Mouse (Mus musculus): ENCODE results near the gene Prcc. TPM values are rescaled to one million over a fixed set of nuclear protein-coding genes. Genes with fewer than 3 reads are reported as not detected.

Gene Prcc
- polyA plus RNA-seq (2014; fragmentation: Nextera tagmentation; extraction: Ambion mirVana), result 12.9 and 14.1 TPM in 2 replicates

DNA sequence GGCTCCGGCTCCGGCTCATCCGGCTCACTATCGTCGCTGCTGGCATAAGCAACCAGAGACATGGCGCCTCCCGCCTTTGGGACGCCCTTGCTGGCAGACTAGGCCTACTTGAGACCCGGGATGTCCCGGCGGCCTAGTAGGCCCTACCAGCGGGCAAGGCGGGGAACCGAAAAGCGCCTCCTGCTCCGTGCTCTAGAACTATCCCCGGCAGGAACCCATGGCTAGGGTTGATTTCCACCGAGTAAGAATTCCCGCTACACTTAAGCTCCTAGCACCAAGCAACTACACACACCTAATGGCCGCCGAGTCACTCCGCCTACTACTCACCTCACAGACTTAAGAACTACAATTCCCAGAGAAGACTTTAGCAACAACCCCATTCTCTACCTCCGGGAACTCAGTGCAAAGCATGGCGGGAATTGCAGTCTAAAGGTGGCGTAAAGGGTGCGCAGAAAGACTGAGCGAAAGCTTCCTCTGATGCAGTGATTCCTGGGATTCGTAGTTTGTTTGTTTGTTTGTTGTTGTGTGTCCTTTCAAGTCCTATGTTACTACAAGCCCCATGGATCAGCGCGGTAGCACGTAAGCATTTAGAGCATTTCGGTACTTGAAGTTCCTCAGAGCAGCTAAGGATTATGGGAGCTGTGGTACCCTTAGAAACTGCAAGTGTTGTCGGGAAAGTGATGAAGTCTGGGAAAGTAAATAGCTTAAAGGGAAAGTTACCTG, at the start of gene Prcc:
Prcc (minus strand) TSS at position 328 of the 723 bp plus-strand sequence.
- H3K27me3 ChIP-seq (ENCODE audit: control insufficient read depth, insufficient read depth, low read length), result no peaks in the 10 kb centered on the region
- H3K27ac ChIP-seq (ENCODE audit: low read length), result peak within 1 kb of the TSS; percentile 91
- H3K4me2 ChIP-seq (replicated peaks; ENCODE audit: low read depth, low read length), result peak within 1 kb of the TSS; percentile 94
- peak within 1 kb of the TSS; percentile 95 for H3K9ac ChIP-seq (replicated peaks; ENCODE audit: low read depth, low read length)
- H3K4me3 ChIP-seq (ENCODE audit: low read depth, low read length), result peak within 1 kb of the TSS; percentile 100
- no peaks in the 10 kb centered on the region for H3K9me3 ChIP-seq (ENCODE audit: control insufficient read depth, low read depth, low read length)
- H3K36me3 ChIP-seq (ENCODE audit: control insufficient read depth, insufficient read depth, low read length), result no peaks in the 10 kb centered on the region; the same call in 1 of the 2 replicates
- under 1% methylated on average over 33 of the region's 33 CpGs for WGBS
- H3K4me1 ChIP-seq (ENCODE audit: control insufficient read depth, insufficient read depth, low read length), result peaks cover 15% of the 10 kb centered on the region
- peak; percentile 97 for ATAC-seq (ENCODE audit: insufficient number of reproducible peaks, insufficient read depth, low FRiP score, low read depth)

DNA sequence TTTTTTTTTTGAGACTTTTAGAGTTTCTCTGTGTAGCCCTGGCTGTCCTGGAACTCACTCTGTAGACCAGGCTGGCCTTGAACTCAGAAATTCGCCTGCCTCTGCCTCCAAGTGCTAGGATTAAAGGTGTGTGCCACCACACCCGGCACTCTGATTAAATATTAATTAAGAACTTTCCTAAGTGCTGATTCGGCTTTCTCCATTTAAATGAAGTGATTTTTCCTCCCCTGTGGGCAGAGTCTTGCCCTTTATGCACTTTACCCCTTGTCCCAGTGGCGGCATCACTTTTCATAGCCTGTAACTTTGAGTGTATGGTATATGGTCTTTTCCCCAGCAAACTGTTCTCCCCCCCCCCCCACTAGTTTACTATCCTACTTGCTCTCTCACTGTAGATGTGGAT, 49.8 kb upstream of the Prcc start:
- Histone ChIP-seq H3K9me3 (ENCODE audit: control insufficient read depth, low read depth, low read length) (no peaks in the 10 kb centered on the region), H3K27ac (ENCODE audit: low read length) (no peak overlapping the region), H3K4me2 (replicated peaks; ENCODE audit: low read depth, low read length) (no peak overlapping the region), H3K4me3 (ENCODE audit: low read depth, low read length) (no peak overlapping the region), H3K36me3 (ENCODE audit: control insufficient read depth, insufficient read depth, low read length) (peaks cover 59% of the 10 kb centered on the region), H3K9ac (replicated peaks; ENCODE audit: low read depth, low read length) (no peak overlapping the region), H3K4me1 (ENCODE audit: control insufficient read depth, insufficient read depth, low read length) (peaks cover 15% of the 10 kb centered on the region), H3K27me3 (ENCODE audit: control insufficient read depth, insufficient read depth, low read length) (no peaks in the 10 kb centered on the region)
- ATAC-seq (ENCODE audit: insufficient number of reproducible peaks, insufficient read depth, low FRiP score, low read depth), result no peak
- WGBS, result 78% methylated on average over 4 of the region's 4 CpGs

DNA sequence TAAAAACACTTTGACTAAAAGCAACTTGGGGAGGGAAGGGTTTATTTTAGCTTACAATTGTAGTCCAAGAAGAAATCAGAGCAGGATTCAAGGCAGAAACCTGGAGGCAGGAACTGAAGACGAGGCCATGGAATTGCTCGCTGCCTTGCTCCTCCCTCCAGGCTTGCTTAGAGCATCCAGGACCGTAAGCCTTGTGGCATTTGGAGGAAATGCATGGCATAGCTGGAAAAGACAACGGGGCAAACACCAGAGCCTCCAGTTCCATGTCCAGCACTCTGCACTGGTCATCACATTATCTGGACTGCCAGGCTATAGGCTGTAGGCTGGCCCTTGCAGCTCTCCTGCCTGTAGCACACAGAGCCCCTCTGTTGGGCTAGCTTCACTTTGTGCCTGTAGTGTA, 49.1 kb upstream of the Prcc start:
- Histone ChIP-seq H3K36me3 (ENCODE audit: control insufficient read depth, insufficient read depth, low read length) (peaks cover 52% of the 10 kb centered on the region), H3K27ac (ENCODE audit: low read length) (no peak overlapping the region), H3K4me1 (ENCODE audit: control insufficient read depth, insufficient read depth, low read length) (peaks cover 15% of the 10 kb centered on the region), H3K9ac (replicated peaks; ENCODE audit: low read depth, low read length) (no peak overlapping the region), H3K9me3 (ENCODE audit: control insufficient read depth, low read depth, low read length) (no peaks in the 10 kb centered on the region), H3K27me3 (ENCODE audit: control insufficient read depth, insufficient read depth, low read length) (no peaks in the 10 kb centered on the region), H3K4me2 (replicated peaks; ENCODE audit: low read depth, low read length) (no peak overlapping the region), H3K4me3 (ENCODE audit: low read depth, low read length) (no peak overlapping the region)
- WGBS, result 62% methylated on average over 4 of the region's 4 CpGs
- no peak for ATAC-seq (ENCODE audit: insufficient number of reproducible peaks, insufficient read depth, low FRiP score, low read depth)

DNA sequence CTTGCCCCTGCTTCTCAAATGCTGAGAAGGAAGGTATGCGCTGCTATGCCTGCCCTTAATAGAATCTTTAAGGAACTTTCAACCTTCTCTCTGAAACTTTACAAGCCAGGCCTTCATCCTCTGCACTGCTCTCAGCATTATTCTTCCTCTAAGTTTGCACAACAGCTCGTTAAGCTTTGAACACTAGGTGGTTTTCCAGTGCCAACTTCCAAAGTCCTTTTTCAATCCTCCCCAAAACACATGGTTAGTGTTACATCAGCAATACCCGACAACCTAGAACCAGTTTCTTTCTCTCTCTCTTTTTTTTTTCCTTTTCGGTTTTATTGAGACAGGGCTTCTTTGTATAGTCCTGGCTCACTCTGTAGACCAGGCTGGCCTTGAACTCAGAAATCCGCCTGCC, 48.6 kb upstream of the Prcc start:
- WGBS, result 87% methylated on average over 5 of the region's 5 CpGs
- Histone ChIP-seq H3K27me3 (ENCODE audit: control insufficient read depth, insufficient read depth, low read length) (no peaks in the 10 kb centered on the region), H3K9ac (replicated peaks; ENCODE audit: low read depth, low read length) (no peak overlapping the region), H3K9me3 (ENCODE audit: control insufficient read depth, low read depth, low read length) (no peaks in the 10 kb centered on the region), H3K4me3 (ENCODE audit: low read depth, low read length) (no peak overlapping the region), H3K4me1 (ENCODE audit: control insufficient read depth, insufficient read depth, low read length) (peaks cover 19% of the 10 kb centered on the region), H3K4me2 (replicated peaks; ENCODE audit: low read depth, low read length) (no peak overlapping the region), H3K36me3 (ENCODE audit: control insufficient read depth, insufficient read depth, low read length) (peaks cover 47% of the 10 kb centered on the region), H3K27ac (ENCODE audit: low read length) (no peak overlapping the region)
- no peak for ATAC-seq (ENCODE audit: insufficient number of reproducible peaks, insufficient read depth, low FRiP score, low read depth)

DNA sequence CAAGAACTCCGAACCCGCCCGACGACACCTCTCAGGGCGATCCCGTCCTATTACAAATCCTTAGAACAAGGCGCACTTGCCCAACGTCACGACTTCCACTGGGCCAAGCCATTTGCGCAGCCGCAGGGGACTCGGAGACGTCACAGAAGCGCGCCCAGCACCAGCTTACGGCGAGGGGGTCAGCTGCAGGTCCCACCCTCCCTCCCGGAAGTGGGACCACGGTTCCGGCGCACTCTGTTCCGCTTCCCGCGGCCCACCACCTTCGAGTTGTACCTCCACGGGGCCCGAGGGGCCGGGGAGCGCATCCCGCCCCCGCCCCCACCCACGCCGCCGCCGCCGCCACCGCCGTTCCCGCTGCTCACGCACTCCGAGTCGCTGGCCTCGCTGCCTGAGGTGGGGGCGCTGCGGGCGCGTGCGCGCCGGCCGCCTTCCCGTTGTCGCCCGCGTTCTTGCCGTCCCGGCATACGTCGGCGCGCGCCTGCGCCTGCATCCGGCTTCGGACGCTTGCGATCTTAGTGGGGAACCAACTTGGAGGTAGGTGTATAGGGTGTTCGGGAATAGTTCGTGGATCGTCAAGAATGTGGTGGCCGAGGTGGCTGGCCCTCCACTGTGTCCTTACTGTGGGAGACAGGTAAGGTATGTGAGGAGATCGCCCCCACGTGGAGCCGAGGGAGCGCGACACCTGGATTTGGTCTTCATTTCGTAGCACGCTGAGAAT, 44.8 kb upstream of the Prcc start, which contains the start of the genes Isg20l2 and Rrnad1:
Isg20l2 (plus strand) TSS at position 237 of the 718 bp plus-strand sequence.
Rrnad1 (minus strand) TSS at position 640 of the 718 bp plus-strand sequence.
- peak within 1 kb of the TSS; percentile 62 for H3K4me2 ChIP-seq (replicated peaks; ENCODE audit: low read depth, low read length)
- H3K9ac ChIP-seq (replicated peaks; ENCODE audit: low read depth, low read length), result peak within 1 kb of the TSS; percentile 83
- ATAC-seq (ENCODE audit: insufficient number of reproducible peaks, insufficient read depth, low FRiP score, low read depth), result peak; percentile 97
- H3K4me1 ChIP-seq (ENCODE audit: control insufficient read depth, insufficient read depth, low read length), result peaks cover 19% of the 10 kb centered on the region
- H3K9me3 ChIP-seq (ENCODE audit: control insufficient read depth, low read depth, low read length), result no peaks in the 10 kb centered on the region
- peak within 1 kb of the TSS; percentile 82 for H3K27ac ChIP-seq (ENCODE audit: low read length)
- no peaks in the 10 kb centered on the region for H3K27me3 ChIP-seq (ENCODE audit: control insufficient read depth, insufficient read depth, low read length)
- 2% methylated on average over 63 of the region's 78 CpGs for WGBS
- H3K4me3 ChIP-seq (ENCODE audit: low read depth, low read length), result peak within 1 kb of the TSS; percentile 59
- peaks cover 39% of the 10 kb centered on the region for H3K36me3 ChIP-seq (ENCODE audit: control insufficient read depth, insufficient read depth, low read length)

DNA sequence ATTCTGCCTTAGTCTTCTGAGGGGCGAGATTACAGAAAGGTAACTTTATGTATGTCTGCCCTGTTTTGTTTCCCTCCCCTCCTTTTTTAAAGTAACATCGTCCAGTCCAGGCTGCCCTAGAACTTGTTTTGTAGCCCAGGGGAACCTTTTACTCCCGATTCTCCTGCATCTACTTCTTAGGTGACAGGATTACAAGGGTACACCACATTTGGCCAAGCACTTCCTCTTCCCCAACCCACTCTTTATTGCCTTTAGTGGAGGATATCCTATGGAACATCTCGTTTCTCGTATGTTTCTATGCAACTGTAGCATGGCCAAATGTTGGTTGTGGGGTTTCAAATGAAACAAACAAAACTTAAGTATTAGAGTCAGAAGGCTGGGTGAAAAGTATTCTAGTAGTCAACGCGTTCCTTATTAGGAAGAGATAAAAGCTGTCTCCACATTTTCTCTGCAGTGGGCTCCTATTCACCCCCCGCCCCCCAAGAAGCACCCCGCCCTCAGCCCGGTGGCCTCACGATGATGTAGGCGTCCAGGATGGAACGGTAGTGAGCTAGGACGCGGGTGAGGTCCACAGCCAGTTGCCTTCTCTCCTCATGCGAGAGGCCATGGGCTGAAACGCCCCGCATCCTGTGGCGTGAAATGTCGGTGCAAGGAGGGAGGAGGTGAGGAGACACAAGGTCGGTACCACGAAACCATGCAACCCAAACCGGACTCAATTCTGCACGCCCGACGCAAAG, 44.1 kb upstream of the Prcc start:
- peak; percentile 20; the same call in 1 of the 2 replicates for ATAC-seq (ENCODE audit: insufficient number of reproducible peaks, insufficient read depth, low FRiP score, low read depth)
- H3K36me3 ChIP-seq (ENCODE audit: control insufficient read depth, insufficient read depth, low read length), result peaks cover 41% of the 10 kb centered on the region
- peak overlapping the region; percentile 82 for H3K27ac ChIP-seq (ENCODE audit: low read length)
- WGBS, result 7% methylated on average over 26 of the region's 26 CpGs
- peak overlapping the region; percentile 83 for H3K9ac ChIP-seq (replicated peaks; ENCODE audit: low read depth, low read length)
- peak overlapping the region; percentile 59 for H3K4me3 ChIP-seq (ENCODE audit: low read depth, low read length)
- H3K4me2 ChIP-seq (replicated peaks; ENCODE audit: low read depth, low read length), result peak overlapping the region; percentile 57
- H3K27me3 ChIP-seq (ENCODE audit: control insufficient read depth, insufficient read depth, low read length), result no peaks in the 10 kb centered on the region
- peaks cover 19% of the 10 kb centered on the region for H3K4me1 ChIP-seq (ENCODE audit: control insufficient read depth, insufficient read depth, low read length)
- no peaks in the 10 kb centered on the region for H3K9me3 ChIP-seq (ENCODE audit: control insufficient read depth, low read depth, low read length)

DNA sequence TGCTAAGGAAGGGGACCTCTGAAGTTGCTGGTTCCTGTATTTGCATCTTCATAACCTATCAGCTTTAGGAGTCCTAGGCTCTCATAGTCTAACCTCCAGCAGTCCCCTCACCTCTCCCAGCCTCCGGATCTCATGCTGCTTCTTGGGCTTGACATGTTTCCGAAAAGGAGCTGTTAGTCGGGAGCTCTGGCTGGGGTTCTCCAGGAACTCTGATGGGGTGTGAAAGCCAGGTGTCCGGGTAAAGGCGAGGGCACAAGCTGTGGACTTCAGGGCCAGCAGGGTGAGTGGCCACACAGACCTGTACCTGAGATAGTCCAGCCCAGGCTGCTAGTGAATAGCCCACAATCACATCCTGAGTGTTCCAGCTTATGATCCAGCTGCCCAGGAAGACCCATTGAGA, 42.0 kb upstream of the Prcc start:
- Histone ChIP-seq H3K27ac (ENCODE audit: low read length) (no peak overlapping the region), H3K9me3 (ENCODE audit: control insufficient read depth, low read depth, low read length) (no peaks in the 10 kb centered on the region), H3K4me2 (replicated peaks; ENCODE audit: low read depth, low read length) (no peak overlapping the region), H3K36me3 (ENCODE audit: control insufficient read depth, insufficient read depth, low read length) (peaks cover 48% of the 10 kb centered on the region), H3K9ac (replicated peaks; ENCODE audit: low read depth, low read length) (no peak overlapping the region), H3K4me1 (ENCODE audit: control insufficient read depth, insufficient read depth, low read length) (peaks cover 19% of the 10 kb centered on the region), H3K4me3 (ENCODE audit: low read depth, low read length) (no peak overlapping the region), H3K27me3 (ENCODE audit: control insufficient read depth, insufficient read depth, low read length) (no peaks in the 10 kb centered on the region)
- no peak for ATAC-seq (ENCODE audit: insufficient number of reproducible peaks, insufficient read depth, low FRiP score, low read depth)
- 91% methylated on average over 5 of the region's 5 CpGs for WGBS

DNA sequence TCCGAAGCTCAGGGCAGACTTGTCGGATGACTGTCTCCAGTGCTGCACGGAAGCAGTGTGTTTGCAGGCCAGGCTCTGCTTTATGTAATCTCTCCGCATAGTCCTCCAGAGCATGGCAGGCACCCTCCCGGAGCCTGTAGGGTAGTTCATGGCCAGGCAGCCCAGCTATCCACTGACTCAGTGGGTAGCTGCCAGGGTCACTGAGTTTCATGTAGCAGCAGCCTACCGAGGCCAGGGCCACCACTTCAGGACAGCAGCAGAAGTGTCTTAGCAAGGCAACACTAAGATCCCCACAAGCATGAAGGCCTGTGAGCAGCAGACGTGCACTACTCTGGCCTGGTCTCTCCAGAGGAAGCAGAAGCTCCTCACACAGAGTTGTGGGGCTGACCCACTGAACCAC, 39.6 kb upstream of the Prcc start:
- H3K4me3 ChIP-seq (ENCODE audit: low read depth, low read length), result no peak overlapping the region
- H3K4me2 ChIP-seq (replicated peaks; ENCODE audit: low read depth, low read length), result no peak overlapping the region
- no peak overlapping the region for H3K27ac ChIP-seq (ENCODE audit: low read length)
- peaks cover 7% of the 10 kb centered on the region; the same call in 1 of the 2 replicates for H3K4me1 ChIP-seq (ENCODE audit: control insufficient read depth, insufficient read depth, low read length)
- H3K36me3 ChIP-seq (ENCODE audit: control insufficient read depth, insufficient read depth, low read length), result peaks cover 46% of the 10 kb centered on the region
- no peaks in the 10 kb centered on the region for H3K9me3 ChIP-seq (ENCODE audit: control insufficient read depth, low read depth, low read length)
- WGBS, result 89% methylated on average over 7 of the region's 7 CpGs
- H3K9ac ChIP-seq (replicated peaks; ENCODE audit: low read depth, low read length), result no peak overlapping the region
- no peak for ATAC-seq (ENCODE audit: insufficient number of reproducible peaks, insufficient read depth, low FRiP score, low read depth)
- H3K27me3 ChIP-seq (ENCODE audit: control insufficient read depth, insufficient read depth, low read length), result no peaks in the 10 kb centered on the region
